In genomic region chr8:114591296-114592280, GRCm38 (mm10) we compare ENCODE assay signal across 7 mouse cellular contexts.
DNase-seq lines count a peak whose midpoint lies in the region; ATAC-seq and TF ChIP-seq lines count a peak whose summit lies in the region.

No protein-coding gene starts in this region.

- H3K4me3 ChIP-seq in hindbrain, embryonic 14.5 days (replicated peaks; ENCODE audit: low read length): no peak overlapping the region
- no peak overlapping the region for H3K4me3 ChIP-seq in limb, embryonic 10.5 days
- H3K4me3 ChIP-seq in midbrain, postnatal 0 days (ENCODE audit: low read depth, low read length): no peak overlapping the region

- peaks cover 6% of the 10 kb centered on the region; the same call in 1 of the 2 replicates for H3K9me3 ChIP-seq in hindbrain, embryonic 14.5 days (ENCODE audit: control insufficient read depth, low read length)
- 0 out of 2 replicates have a peak, but pooled peaks cover 3% of the 10 kb centered on the region for H3K9me3 ChIP-seq in limb, embryonic 10.5 days (replicated peaks)
- H3K9me3 ChIP-seq in midbrain, postnatal 0 days (ENCODE audit: low read length): peaks cover 6% of the 10 kb centered on the region; the same call in 1 of the 2 replicates

- no peaks in the 10 kb centered on the region for H3K36me3 ChIP-seq in hindbrain, embryonic 14.5 days (replicated peaks; ENCODE audit: control insufficient read depth, insufficient read depth)
- peaks cover 7% of the 10 kb centered on the region; the same call in 1 of the 2 replicates for H3K36me3 ChIP-seq in limb, embryonic 10.5 days
- no peaks in the 10 kb centered on the region for H3K36me3 ChIP-seq in midbrain, postnatal 0 days (ENCODE audit: insufficient read depth, low read length)

- 0 out of 2 replicates have a peak, but pooled peaks cover 6% of the 10 kb centered on the region for H3K27me3 ChIP-seq in hindbrain, embryonic 14.5 days (ENCODE audit: control insufficient read depth, insufficient read depth, low read length)
- peaks cover 32% of the 10 kb centered on the region for H3K27me3 ChIP-seq in limb, embryonic 10.5 days (ENCODE audit: low read depth, poor library complexity, severe bottlenecking)
- 0 out of 2 replicates have a peak, but pooled peaks cover 5% of the 10 kb centered on the region for H3K27me3 ChIP-seq in midbrain, postnatal 0 days (ENCODE audit: insufficient read depth, low read length)

- TF ChIP-seq CTCF in midbrain, postnatal 0 days (IDR thresholded peaks at IDR 0.05): no peak

- peak overlapping the region; percentile 26; the same call in 1 of the 2 replicates for H3K27ac ChIP-seq in hindbrain, embryonic 14.5 days
- peak overlapping the region; percentile 62 for H3K27ac ChIP-seq in limb, embryonic 10.5 days
- no peak overlapping the region for H3K27ac ChIP-seq in midbrain, postnatal 0 days (ENCODE audit: low read depth, low read length)

- peak; percentile 73 for DNase-seq in adrenal gland, postnatal 14 days
- DNase-seq in cerebellum, adult 8-10 months: peak; percentile 94
- peak; percentile 59 for DNase-seq in forelimb bud, embryonic 11.5 days (ENCODE audit: low read depth, low spot score)
- peak; percentile 71 for DNase-seq in hindbrain, embryonic 14.5 days (ENCODE audit: low spot score)
- DNase-seq in limb, embryonic 10.5 days (ENCODE audit: low spot score): no peak
- DNase-seq in midbrain, postnatal 0 days (ENCODE audit: low spot score): peak; percentile 90
- DNase-seq in thymus, postnatal 36 days: no peak

- peak overlapping the region; percentile 30 for H3K4me2 ChIP-seq in hindbrain, embryonic 14.5 days (replicated peaks)
- H3K4me2 ChIP-seq in midbrain, postnatal 0 days (ENCODE audit: low read depth, low read length, poor library complexity, severe bottlenecking): no peak overlapping the region

- WGBS in hindbrain, embryonic 14.5 days: 23% methylated on average over 26 of the region's 26 CpGs
- 65% methylated on average over 26 of the region's 26 CpGs for WGBS in limb, embryonic 10.5 days
- WGBS in midbrain, postnatal 0 days: 33% methylated on average over 26 of the region's 26 CpGs

- no peak overlapping the region; the same call in 1 of the 2 replicates for H3K9ac ChIP-seq in hindbrain, embryonic 14.5 days
- H3K9ac ChIP-seq in midbrain, postnatal 0 days (replicated peaks; ENCODE audit: low read length, poor library complexity, severe bottlenecking): no peak overlapping the region

- peaks cover 41% of the 10 kb centered on the region for H3K4me1 ChIP-seq in hindbrain, embryonic 14.5 days (replicated peaks; ENCODE audit: control insufficient read depth, insufficient read depth, low read length)
- peaks cover 49% of the 10 kb centered on the region for H3K4me1 ChIP-seq in limb, embryonic 10.5 days
- no peaks in the 10 kb centered on the region for H3K4me1 ChIP-seq in midbrain, postnatal 0 days (ENCODE audit: insufficient read depth, low read length)

- ATAC-seq in hindbrain, embryonic 14.5 days (ENCODE audit: low FRiP score): peak; percentile 79; the same call in 1 of the 2 replicates
- ATAC-seq in midbrain, postnatal 0 days (ENCODE audit: low FRiP score): peak; percentile 66; the same call in 1 of the 2 replicates

Comparison
In these comparisons a context has a peak if more than half of its experiments do, and no peak if none do; other contexts are left out.
1. DNase-seq: peak in adrenal gland, postnatal 14 days (single experiment), cerebellum, adult 8-10 months (single experiment), forelimb bud, embryonic 11.5 days (single experiment), hindbrain, embryonic 14.5 days (single experiment) and midbrain, postnatal 0 days (single experiment); none in limb, embryonic 10.5 days (single experiment) and thymus, postnatal 36 days (0 of 2).